Mouse (Mus musculus): Measurements from ENCODE around the gene Dcp1a.

The Dcp1a gene

GRCm38 (mm10) chr14:30560803-30561389 lies 81.6 kb downstream of the Dcp1a start:
- no peak for DNase-seq (ENCODE audit: low spot score)

GRCm38 (mm10) chr14:30561470-30562187 lies 82.3 kb downstream of the Dcp1a start:
- DNase-seq (ENCODE audit: low spot score), result no peak

GRCm38 (mm10) chr14:30562343-30562742 lies 83.0 kb downstream of the Dcp1a start:
- DNase-seq (ENCODE audit: low spot score), result no peak

- peak; percentile 38 for DNase-seq (ENCODE audit: low spot score)
These were observed 85.1 kb downstream of the Dcp1a start for GRCm38 (mm10) chr14:30564451-30564850.

GRCm38 (mm10) chr14:30566317-30566716 lies 87.0 kb downstream of the Dcp1a start:
- DNase-seq (ENCODE audit: low spot score), result no peak

- no peak for DNase-seq (ENCODE audit: low spot score)
These were observed 88.7 kb downstream of the Dcp1a start for GRCm38 (mm10) chr14:30568016-30568415.

- no peak for DNase-seq (ENCODE audit: low spot score)
These were observed 91.0 kb downstream of the Dcp1a start for GRCm38 (mm10) chr14:30570303-30570702.

- DNase-seq (ENCODE audit: low spot score), result no peak
These were observed 92.9 kb downstream of the Dcp1a start for GRCm38 (mm10) chr14:30572253-30572652.

- no peak for DNase-seq (ENCODE audit: low spot score)
These were observed 93.9 kb downstream of the Dcp1a start for GRCm38 (mm10) chr14:30573235-30573634.

GRCm38 (mm10) chr14:30573983-30574584 lies 94.7 kb downstream of the Dcp1a start:
- DNase-seq (ENCODE audit: low spot score), result peak; percentile 77

GRCm38 (mm10) chr14:30575791-30576190 lies 96.5 kb downstream of the Dcp1a start:
- DNase-seq (ENCODE audit: low spot score), result no peak

GRCm38 (mm10) chr14:30576260-30576659 lies 96.9 kb downstream of the Dcp1a start:
- no peak for DNase-seq (ENCODE audit: low spot score)

Measured in adipocyte (in vitro differentiated cells).